Mouse (Mus musculus) bone marrow macrophage, adult 2 months (primary cell): ENCODE measurements at regions not wholly inside any gene's neighbourhood (a gene's known extent, or its start where the extent isn't known, plus 50 kb on each side); places are given as distances from the start of the nearest gene placed in this dataset.

Experiments
- H3K27ac ChIP-seq: 2 replicates; pipeline ENCODE4 v1.5.1; 2012; ENCODE audit warnings: low read depth, low read length; ENCODE audit not compliant: insufficient read depth
- H3K4me1 ChIP-seq: 2 replicates; pipeline ENCODE4 v1.6.1; 2012; ENCODE audit warnings: low read length; ENCODE audit not compliant: control insufficient read depth, insufficient read depth
- H3K4me3 ChIP-seq: 2 replicates; pipeline ENCODE4 v1.5.1; 2012; ENCODE audit warnings: mild to moderate bottlenecking, low read length, moderate library complexity; ENCODE audit not compliant: insufficient read depth
- CTCF ChIP-seq: IDR thresholded peaks from 2 replicates; pipeline ENCODE4 v1.5.1; 2012; ENCODE audit warnings: low read depth, mild to moderate bottlenecking, low read length, moderate library complexity
- POLR2A ChIP-seq: IDR thresholded peaks from 2 replicates; pipeline ENCODE4 v1.6.1; 2012; ENCODE audit warnings: mild to moderate bottlenecking, low read depth, low read length, borderline replicate concordance

GRCm38 (mm10) chr4:105346846-105347245 is 189.7 kb downstream of the Plpp3 start:
- Histone ChIP-seq H3K4me3 (no peak overlapping the region), H3K4me1 (no peaks in the 10 kb centered on the region), H3K27ac (no peak overlapping the region)
- TF ChIP-seq POLR2A: no peak
- no peak for TF ChIP-seq CTCF

GRCm38 (mm10) chr4:105347911-105348310 is 190.8 kb downstream of the Plpp3 start:
- TF ChIP-seq CTCF (no peak), POLR2A (no peak)
- no peak overlapping the region for H3K27ac ChIP-seq

GRCm38 (mm10) chr4:105349316-105350207 is 192.4 kb downstream of the Plpp3 start:
- H3K27ac ChIP-seq: no peak overlapping the region
- H3K4me3 ChIP-seq: no peak overlapping the region
- no peak for TF ChIP-seq POLR2A
- no peak for TF ChIP-seq CTCF

More at GRCm38 (mm10) chr4:105347911-105348310, 190.8 kb downstream of the Plpp3 start:
- Histone ChIP-seq H3K4me1 (peaks cover 1% of the 10 kb centered on the region; the same call in 1 of the 2 replicates), H3K4me3 (no peak overlapping the region)

GRCm38 (mm10) chr4:105352342-105352741 is 195.2 kb downstream of the Plpp3 start:
- Histone ChIP-seq H3K4me3 (no peak overlapping the region), H3K4me1 (peaks cover 2% of the 10 kb centered on the region; the same call in 1 of the 2 replicates), H3K27ac (no peak overlapping the region)
- TF ChIP-seq POLR2A: no peak
- TF ChIP-seq CTCF: no peak

More at GRCm38 (mm10) chr4:105349316-105350207, 192.4 kb downstream of the Plpp3 start:
- peaks cover 2% of the 10 kb centered on the region; the same call in 1 of the 2 replicates for H3K4me1 ChIP-seq

- H3K4me3 ChIP-seq: no peak overlapping the region
- TF ChIP-seq CTCF (no peak), POLR2A (no peak)
- peaks cover 2% of the 10 kb centered on the region; the same call in 1 of the 2 replicates for H3K4me1 ChIP-seq
- H3K27ac ChIP-seq: no peak overlapping the region
Observed at GRCm38 (mm10) chr4:105352953-105353352, 195.8 kb downstream of the Plpp3 start.

GRCm38 (mm10) chr4:105354097-105354496 is 196.9 kb downstream of the Plpp3 start:
- Histone ChIP-seq H3K4me3 (no peak overlapping the region), H3K4me1 (peaks cover 2% of the 10 kb centered on the region; the same call in 1 of the 2 replicates), H3K27ac (no peak overlapping the region)
- no peak for TF ChIP-seq CTCF
- TF ChIP-seq POLR2A: no peak

- no peak overlapping the region for H3K27ac ChIP-seq
- H3K4me3 ChIP-seq: no peak overlapping the region
- peaks cover 2% of the 10 kb centered on the region; the same call in 1 of the 2 replicates for H3K4me1 ChIP-seq
- TF ChIP-seq POLR2A (no peak), CTCF (no peak)
Observed at GRCm38 (mm10) chr4:105356616-105357015, 199.5 kb downstream of the Plpp3 start.

- TF ChIP-seq POLR2A (no peak), CTCF (no peak)
- Histone ChIP-seq H3K27ac (no peak overlapping the region), H3K4me1 (no peaks in the 10 kb centered on the region), H3K4me3 (no peak overlapping the region)
Observed at GRCm38 (mm10) chr4:105358725-105359124, 201.6 kb downstream of the Plpp3 start.

- H3K27ac ChIP-seq: no peak overlapping the region
Observed at GRCm38 (mm10) chr4:105364496-105364895, 207.3 kb downstream of the Plpp3 start.

GRCm38 (mm10) chr4:105365076-105365475 is 207.9 kb downstream of the Plpp3 start:
- Histone ChIP-seq H3K27ac (no peak overlapping the region), H3K4me1 (no peaks in the 10 kb centered on the region), H3K4me3 (no peak overlapping the region)
- TF ChIP-seq POLR2A: no peak
- no peak for TF ChIP-seq CTCF

More at GRCm38 (mm10) chr4:105364496-105364895, 207.3 kb downstream of the Plpp3 start:
- TF ChIP-seq POLR2A (no peak), CTCF (no peak)
- H3K4me1 ChIP-seq: no peaks in the 10 kb centered on the region
- H3K4me3 ChIP-seq: no peak overlapping the region

- Histone ChIP-seq H3K4me3 (no peak overlapping the region), H3K4me1 (no peaks in the 10 kb centered on the region), H3K27ac (no peak overlapping the region)
- no peak for TF ChIP-seq CTCF
- no peak for TF ChIP-seq POLR2A
Observed at GRCm38 (mm10) chr4:105376591-105376990, 219.4 kb downstream of the Plpp3 start.
